Mouse (Mus musculus): Measurements from ENCODE around the gene Reep3.

Reep3 gene

DNA sequence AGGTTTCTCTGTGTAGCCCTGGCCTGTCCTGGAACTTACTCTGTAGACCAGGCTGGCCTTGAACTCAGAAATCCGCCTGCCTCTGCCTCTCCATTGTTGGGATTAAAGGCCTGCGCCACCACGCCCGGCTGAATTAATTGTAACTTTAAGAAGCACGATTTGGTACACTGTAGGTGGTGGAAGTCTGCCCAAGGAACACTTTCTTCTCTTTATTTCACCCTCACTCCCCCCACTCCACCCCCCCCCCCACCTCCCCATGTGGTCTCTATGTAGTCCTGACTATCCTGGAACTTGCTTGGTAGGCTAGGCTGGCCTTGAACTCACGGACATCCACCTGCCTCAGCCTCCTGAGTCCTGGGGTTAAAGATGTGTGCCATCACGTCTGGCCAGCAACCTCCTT, 47.1 kb downstream of the Reep3 start:
- DNase-seq, result no peak

GRCm38 (mm10) chr10:67048871-67049615, 47.7 kb downstream of the Reep3 start:
- no peak for DNase-seq

- DNase-seq, result no peak
Observed at GRCm38 (mm10) chr10:67047712-67048645, 48.8 kb downstream of the Reep3 start.

DNA sequence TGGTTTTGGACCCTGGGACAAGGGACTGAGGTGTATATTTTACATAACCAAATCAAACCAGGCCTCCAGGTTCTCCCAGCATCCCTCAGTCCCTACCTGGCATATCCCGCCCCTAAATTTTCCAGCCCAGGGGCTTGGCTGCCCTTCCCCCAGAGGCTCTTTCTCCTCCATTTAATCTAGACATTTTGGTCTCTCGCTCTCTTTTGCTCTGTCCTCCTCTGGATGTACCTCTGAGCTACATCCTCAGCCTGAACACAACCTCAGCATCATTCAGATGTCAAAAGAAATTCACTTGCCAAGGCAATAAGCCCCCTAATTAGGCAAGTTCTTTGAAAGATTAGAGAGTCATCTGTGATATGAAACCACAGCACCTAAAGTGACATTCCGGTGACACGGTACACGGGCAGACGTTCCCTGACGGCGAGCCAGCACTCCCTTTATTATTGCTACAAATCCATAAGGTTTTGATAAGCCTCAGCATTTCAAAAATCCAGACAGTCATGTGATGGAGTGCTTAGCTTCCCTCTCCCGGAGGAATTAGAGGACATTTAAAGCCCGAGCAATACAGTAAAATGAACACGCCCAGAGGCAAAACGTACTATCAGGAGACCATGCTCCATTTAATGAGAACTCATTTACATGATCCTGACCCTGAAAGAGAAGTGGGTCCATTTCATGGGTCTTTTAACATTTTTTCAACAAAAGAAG, 51.4 kb downstream of the Reep3 start:
- DNase-seq, result no peak

DNA sequence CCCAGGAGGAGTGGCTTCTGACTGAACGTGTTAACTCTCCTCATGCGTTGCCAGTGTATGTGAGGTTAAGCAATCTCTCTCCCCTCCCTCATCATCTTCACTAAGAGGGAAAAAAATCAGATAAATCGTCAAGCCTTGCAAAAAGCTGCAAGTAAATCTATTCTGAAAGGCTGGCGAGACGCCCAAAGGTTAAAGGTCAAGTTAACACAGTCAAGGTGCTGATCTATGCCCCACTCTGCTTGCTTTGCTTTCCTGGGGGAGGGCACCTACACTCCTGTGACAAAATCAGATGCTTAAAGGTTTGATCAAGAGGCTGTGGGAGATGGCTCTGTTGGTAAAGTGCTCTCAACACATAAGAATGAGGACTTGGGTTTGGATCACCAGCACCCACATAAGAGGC, 52.4 kb downstream of the Reep3 start:
- no peak for DNase-seq

- no peak for DNase-seq
Observed at GRCm38 (mm10) chr10:67043236-67043635, 53.5 kb downstream of the Reep3 start.

- no peak for DNase-seq
Observed at GRCm38 (mm10) chr10:67040410-67040809, 56.3 kb downstream of the Reep3 start.

GRCm38 (mm10) chr10:67039001-67039400, 57.7 kb downstream of the Reep3 start:
- DNase-seq, result no peak

DNA sequence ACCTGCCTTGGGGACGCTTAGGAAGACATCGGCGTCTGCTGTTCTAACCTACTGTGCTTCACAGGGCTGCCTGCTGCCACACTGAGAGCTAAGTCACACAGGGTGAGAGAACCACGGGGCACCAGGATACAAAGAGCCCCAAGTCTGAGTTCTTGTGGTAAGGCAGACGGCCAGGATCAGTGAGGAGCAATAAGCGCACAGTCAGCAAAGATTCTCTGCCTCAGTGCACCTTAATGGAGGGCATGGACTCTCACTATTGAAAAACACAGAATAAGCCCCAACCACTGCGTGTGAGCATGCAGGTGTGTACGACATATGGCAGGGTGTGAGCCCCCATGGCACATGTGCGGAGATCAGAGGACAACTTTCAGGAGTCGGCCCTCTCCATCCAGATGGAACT, 60.2 kb downstream of the Reep3 start:
- DNase-seq, result no peak

- DNase-seq, result no peak
Observed at GRCm38 (mm10) chr10:67036141-67036540, 60.6 kb downstream of the Reep3 start.

GRCm38 (mm10) chr10:67031186-67031585, 65.6 kb downstream of the Reep3 start:
- DNase-seq, result no peak

DNA sequence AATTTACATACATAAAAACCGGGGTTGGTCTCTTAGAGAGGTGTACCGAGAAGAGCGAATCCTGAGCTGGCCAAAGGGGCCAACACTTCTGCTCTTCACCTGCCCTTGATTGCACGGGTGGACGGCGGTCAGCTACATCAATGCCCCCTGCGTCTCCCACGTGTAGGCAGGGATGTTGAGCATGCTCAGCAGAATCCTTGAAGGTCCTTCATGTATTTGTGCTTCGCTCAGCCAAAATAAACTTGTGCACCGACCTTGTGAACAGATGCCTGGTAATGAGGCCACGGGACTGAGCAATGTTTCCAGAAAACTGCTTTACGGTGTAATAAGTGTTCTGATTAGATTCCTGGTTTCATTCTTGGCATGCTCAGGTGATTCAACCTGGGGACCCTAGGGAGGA, 67.4 kb downstream of the Reep3 start:
- DNase-seq, result no peak

DNA sequence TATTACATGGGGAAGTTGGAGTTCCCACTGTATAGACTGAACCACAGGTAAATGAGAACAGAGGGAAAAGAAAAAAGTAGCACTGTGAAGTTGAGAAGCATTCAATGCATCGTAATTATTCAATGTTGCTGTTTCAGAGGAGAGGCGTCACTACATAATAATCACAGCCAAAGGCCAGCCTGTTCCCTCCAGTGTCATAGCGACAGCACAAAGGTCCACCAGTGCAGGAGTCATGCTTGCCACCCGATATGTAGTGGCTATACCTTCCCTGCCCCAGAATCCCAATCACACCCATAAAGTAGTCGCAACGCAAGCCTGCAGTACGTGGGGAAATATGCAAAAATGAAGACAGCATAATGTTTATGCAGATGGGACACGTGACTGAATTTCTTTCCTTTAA, 70.4 kb downstream of the Reep3 start:
- DNase-seq, result no peak

DNA sequence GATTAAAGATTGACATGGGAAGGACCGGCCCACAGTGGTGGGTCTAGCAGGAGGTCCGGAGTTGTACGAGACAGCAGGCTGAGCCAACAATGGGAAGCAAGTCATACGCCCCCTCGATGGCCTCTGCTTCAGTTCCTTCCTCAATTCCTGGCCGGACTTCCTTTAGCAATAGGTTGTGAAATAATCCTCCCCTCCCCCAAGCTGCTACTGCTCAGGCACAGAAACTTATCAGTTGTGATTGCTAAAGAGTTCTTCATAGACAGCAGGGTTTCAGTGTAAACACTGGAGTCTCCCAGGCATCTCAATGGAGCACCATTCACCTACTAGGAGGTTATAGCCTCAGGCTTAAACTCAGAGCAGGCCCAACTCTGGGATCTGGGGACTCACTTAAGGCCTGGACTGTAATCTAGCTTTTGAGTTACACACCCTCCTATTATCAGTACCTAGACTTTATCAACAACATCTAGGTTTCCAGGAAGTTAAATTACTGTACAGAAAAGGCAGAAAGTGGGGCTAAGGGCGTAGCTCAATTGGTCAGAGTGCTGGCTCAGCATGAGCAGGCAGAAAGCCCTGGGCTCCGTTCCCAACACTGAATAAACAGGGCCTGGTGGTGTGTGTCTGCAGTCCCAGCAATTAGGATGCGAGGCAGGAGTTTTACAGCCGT, 71.0 kb downstream of the Reep3 start:
- DNase-seq, result peak; percentile 80

DNA sequence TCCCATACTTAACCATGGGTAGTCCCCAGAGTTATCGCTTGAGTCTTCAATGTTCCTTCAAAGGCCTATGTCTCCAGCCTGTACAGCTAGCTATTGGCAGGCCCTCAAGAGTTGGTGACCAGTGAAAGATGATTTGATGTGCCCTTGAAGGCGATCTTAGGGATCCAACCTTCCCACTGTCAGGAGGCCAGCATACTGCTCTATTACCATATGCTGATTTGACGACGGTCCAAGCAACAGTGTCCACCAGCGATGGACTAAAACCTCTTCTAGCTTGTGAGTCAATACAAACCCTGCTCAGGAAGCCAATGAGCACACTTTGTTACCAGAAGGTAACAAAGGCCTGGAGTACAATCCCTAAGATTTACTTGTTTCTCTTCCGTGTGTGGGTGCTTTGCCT, 72.4 kb downstream of the Reep3 start:
- no peak for DNase-seq

DNA sequence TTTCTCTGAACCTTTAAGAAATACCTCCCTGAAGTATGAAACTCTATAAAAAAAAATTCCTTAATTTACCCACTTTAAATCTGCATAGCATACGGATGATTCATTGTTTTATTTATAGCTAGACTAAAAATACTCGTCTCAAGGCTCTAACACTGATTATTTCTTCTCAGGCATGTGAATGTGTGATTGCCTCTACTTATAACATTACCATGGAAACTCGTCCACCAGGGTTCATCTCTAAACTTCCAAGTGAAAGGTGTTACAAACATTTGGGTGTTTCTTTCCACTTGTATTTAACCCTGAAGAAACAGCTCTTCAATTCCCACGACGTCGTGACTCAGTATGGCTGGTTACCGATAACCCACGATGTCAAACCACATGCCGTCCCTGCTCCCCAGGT, 73.7 kb downstream of the Reep3 start:
- DNase-seq, result no peak

GRCm38 (mm10) chr10:67021494-67021893, 75.3 kb downstream of the Reep3 start:
- DNase-seq, result no peak

DNA sequence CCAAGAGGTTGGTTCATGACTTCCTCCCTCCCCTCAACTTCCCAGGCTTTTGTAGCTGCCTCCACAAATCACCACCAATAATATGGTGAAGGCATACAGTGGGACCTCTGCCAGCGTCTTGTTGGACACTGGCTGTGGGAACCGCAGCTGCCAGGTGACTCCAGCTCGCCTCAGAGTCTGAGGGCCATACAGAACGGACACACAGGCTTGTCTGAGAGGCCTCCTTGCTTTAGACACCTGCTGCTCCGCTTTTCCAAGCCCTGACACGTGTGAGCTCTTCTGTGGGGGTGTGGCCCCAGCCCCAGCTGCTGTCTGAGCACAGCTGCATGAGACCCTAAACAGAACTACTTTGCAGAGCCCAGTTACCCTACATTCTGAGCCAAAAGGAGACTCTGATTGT, 77.9 kb downstream of the Reep3 start:
- DNase-seq, result no peak

DNA sequence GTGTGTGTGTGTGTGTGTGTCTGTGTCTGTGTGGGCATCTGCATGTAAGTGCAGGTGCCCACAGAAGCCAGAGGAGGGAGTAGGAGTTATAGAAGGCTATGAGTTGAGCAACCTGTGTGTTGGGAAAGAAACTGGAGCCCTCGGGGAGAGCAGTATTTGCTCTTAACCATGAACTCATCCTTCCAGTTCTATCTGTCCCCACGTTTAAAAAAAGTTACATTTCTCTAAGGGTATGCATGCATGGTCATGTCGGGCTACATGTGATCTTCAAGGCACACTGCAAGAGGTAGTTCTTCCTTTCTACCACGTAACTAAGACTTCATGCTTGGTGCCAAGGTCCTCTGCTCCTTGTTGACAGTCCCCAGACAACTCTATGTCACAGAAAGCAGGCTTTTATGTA, 78.9 kb downstream of the Reep3 start:
- no peak for DNase-seq

GRCm38 (mm10) chr10:67017315-67017714, 79.4 kb downstream of the Reep3 start:
- no peak for DNase-seq

DNA sequence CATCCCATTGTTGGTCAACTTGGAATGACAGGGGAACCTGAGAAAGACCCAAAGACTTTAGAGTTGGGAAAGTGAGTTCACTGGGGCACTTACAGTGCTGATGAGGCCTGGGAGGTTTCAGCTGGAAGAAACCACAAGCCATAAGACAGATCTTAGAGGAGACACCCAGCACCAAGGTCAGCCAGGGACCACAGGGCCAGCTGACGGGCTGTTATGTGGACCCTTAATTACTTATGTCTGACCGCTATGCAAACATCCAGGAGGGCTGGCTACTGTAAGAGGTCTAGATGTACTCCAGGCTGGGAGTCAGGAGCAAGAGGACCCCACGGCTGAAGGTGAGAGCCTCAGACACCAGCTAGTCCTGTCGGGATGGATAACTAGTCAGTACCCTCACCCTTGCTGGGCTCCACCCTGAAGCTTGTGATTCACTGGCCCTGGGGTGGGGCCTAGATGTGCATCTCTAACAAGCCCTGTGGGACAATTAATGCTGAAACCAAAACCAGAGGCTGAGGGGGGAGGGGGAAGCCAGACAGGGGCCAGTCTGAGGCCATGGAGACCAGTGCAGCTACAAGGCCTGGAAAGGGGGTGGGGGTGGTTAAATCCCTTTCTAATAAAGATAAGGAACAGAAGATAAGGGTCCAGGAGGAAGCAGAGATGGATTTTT, 80.0 kb downstream of the Reep3 start:
- DNase-seq, result no peak

GRCm38 (mm10) chr10:67014746-67015145, 82.0 kb downstream of the Reep3 start:
- DNase-seq, result no peak
